8 mouse cellular contexts compared by ENCODE assay signal in genomic region chr5:143253881-143254486, GRCm38 (mm10). TPM values are rescaled to one million over a fixed set of nuclear protein-coding genes. Genes with fewer than 3 reads are reported as not detected.
DNase-seq lines count a peak whose midpoint lies in the region; ATAC-seq and TF ChIP-seq lines count a peak whose summit lies in the region.

No protein-coding gene starts in this region.

- no peak for TF ChIP-seq CTCF in gastrocnemius, adult 2 months (IDR thresholded peaks at IDR 0.05)
- TF ChIP-seq CTCF in spleen, adult 2 months (IDR thresholded peaks at IDR 0.05; ENCODE audit: extremely low read depth, insufficient read depth, insufficient read length, insufficient replicate concordance), result no peak

- peaks cover 6% of the 10 kb centered on the region; the same call in 1 of the 2 replicates for H3K36me3 ChIP-seq in spleen, adult 2 months (ENCODE audit: control insufficient read depth, insufficient read depth, low read length)
- peaks cover 11% of the 10 kb centered on the region for H3K36me3 ChIP-seq in intestine, embryonic 16.5 days (ENCODE audit: control insufficient read depth, insufficient read depth, low read length)
- peaks cover 4% of the 10 kb centered on the region for H3K36me3 ChIP-seq in neural tube, embryonic 11.5 days (ENCODE audit: control insufficient read depth, insufficient read depth, low read length)

- H3K9ac ChIP-seq in intestine, embryonic 16.5 days (ENCODE audit: low read depth, low read length), result no peak overlapping the region
- peak overlapping the region; percentile 26 for H3K9ac ChIP-seq in neural tube, embryonic 11.5 days (ENCODE audit: low read length)

- DNase-seq in gastrocnemius, adult 2 months, result no peak
- DNase-seq in gastrocnemius, postnatal 4 days (ENCODE audit: low spot score in 2 of 2), result no peak
- no peak for DNase-seq in spleen, adult 2 months (ENCODE audit: low read depth in 1 of 2, low spot score in 2 of 2)
- no peak for DNase-seq in spleen, adult 18-20 months
- peak; percentile 65 for DNase-seq in neural tube, embryonic 11.5 days (ENCODE audit: low spot score)
- DNase-seq in frontal cortex, adult 2 months (ENCODE audit: extremely low spot score in 1 of 2, low spot score in 1 of 2), result no peak
- DNase-seq in gastrocnemius, adult 18-20 months (ENCODE audit: low spot score), result no peak

- intact Hi-C loops in gastrocnemius, adult 2 months (cut with DNase I), result no loop called here

- peaks cover 17% of the 10 kb centered on the region for H3K27me3 ChIP-seq in spleen, adult 2 months (ENCODE audit: control insufficient read depth, insufficient read depth, low read length)
- H3K27me3 ChIP-seq in intestine, embryonic 16.5 days (replicated peaks; ENCODE audit: control insufficient read depth, insufficient read depth, low read length), result peaks cover 50% of the 10 kb centered on the region
- peaks cover 62% of the 10 kb centered on the region for H3K27me3 ChIP-seq in neural tube, embryonic 11.5 days (ENCODE audit: control insufficient read depth, insufficient read depth, low read length)

- no peak overlapping the region for H3K27ac ChIP-seq in gastrocnemius, adult 2 months
- no peak overlapping the region for H3K27ac ChIP-seq in spleen, adult 2 months (ENCODE audit: insufficient read depth, low read length)
- H3K27ac ChIP-seq in intestine, embryonic 16.5 days (ENCODE audit: low read length), result no peak overlapping the region
- H3K27ac ChIP-seq in neural tube, embryonic 11.5 days (ENCODE audit: low read depth, low read length), result no peak overlapping the region

- H3K9me3 ChIP-seq in intestine, embryonic 16.5 days (ENCODE audit: control insufficient read depth, low read length), result peaks cover 4% of the 10 kb centered on the region
- H3K9me3 ChIP-seq in neural tube, embryonic 11.5 days (ENCODE audit: control insufficient read depth, low read length), result no peaks in the 10 kb centered on the region

- TF ChIP-seq POLR2A in spleen, adult 2 months (IDR thresholded peaks at IDR 0.05; ENCODE audit: low read depth, low read length), result no peak

- peaks cover 16% of the 10 kb centered on the region; the same call in 1 of the 2 replicates for H3K4me1 ChIP-seq in spleen, adult 2 months (ENCODE audit: control insufficient read depth, insufficient read depth, insufficient read length)
- H3K4me1 ChIP-seq in intestine, embryonic 16.5 days (ENCODE audit: control insufficient read depth, insufficient read depth, low read length), result peaks cover 14% of the 10 kb centered on the region
- H3K4me1 ChIP-seq in neural tube, embryonic 11.5 days (ENCODE audit: control insufficient read depth, insufficient read depth, low read length), result peaks cover 11% of the 10 kb centered on the region; the same call in 1 of the 2 replicates

- peak; percentile 19; the same call in 1 of the 2 replicates for ATAC-seq in intestine, embryonic 16.5 days
- no peak for ATAC-seq in neural tube, embryonic 11.5 days (ENCODE audit: insufficient read depth, low FRiP score, low TSS enrichment)

- WGBS in spleen, adult 2 months, result 18% methylated on average over 71 of the region's 81 CpGs
- 11% methylated on average over 81 of the region's 81 CpGs for WGBS in intestine, embryonic 16.5 days
- 2% methylated on average over 64 of the region's 81 CpGs for WGBS in neural tube, embryonic 11.5 days

- peak overlapping the region; percentile 65 for H3K4me2 ChIP-seq in intestine, embryonic 16.5 days (ENCODE audit: low read depth, low read length)
- H3K4me2 ChIP-seq in neural tube, embryonic 11.5 days (ENCODE audit: low read depth), result peak overlapping the region; percentile 50

- H3K4me3 ChIP-seq in gastrocnemius, adult 2 months, result peak overlapping the region; percentile 57
- peak overlapping the region; percentile 1; the same call in 1 of the 2 replicates for H3K4me3 ChIP-seq in spleen, adult 2 months (ENCODE audit: extremely low read depth, insufficient read depth, insufficient read length)
- H3K4me3 ChIP-seq in intestine, embryonic 16.5 days (ENCODE audit: low read length), result peak overlapping the region; percentile 40
- peak overlapping the region; percentile 36 for H3K4me3 ChIP-seq in neural tube, embryonic 11.5 days (ENCODE audit: low read depth, low read length)

RNA-seq across cellular contexts. Expression of gene Zfp316, which starts 15.8 kb away (rescaled TPM):
- total RNA-seq in gastrocnemius, adult 2 months (2021), result 1 to 10 TPM; 3.2 to 3.6 TPM
- total RNA-seq in gastrocnemius, postnatal 4 days (2021), result 1 to 10 TPM; 6.7 to 6.8 TPM
- polyA plus RNA-seq in spleen, adult 2 months (2012; rRNA removed), result 4.2 and 7.8 TPM in 2 replicates
- 0.43 and 0.56 TPM in 2 replicates for polyA plus RNA-seq in intestine, embryonic 16.5 days (2015; fragmentation: Nextera tagmentation; extraction: Ambion mirVana)
- 4.1 and 4.8 TPM in 2 replicates for polyA plus RNA-seq in neural tube, embryonic 11.5 days (2014; fragmentation: Nextera tagmentation; extraction: Ambion mirVana)
- polyA plus RNA-seq in frontal cortex, adult 2 months (2012; rRNA removed), result 14.9 and 15.7 TPM in 2 replicates
- total RNA-seq in gastrocnemius, adult 18-20 months (2021), result 1 to 10 TPM; 3.0 to 4.6 TPM

RNA-seq across cellular contexts. Expression of gene Zfp12, which starts 19.0 kb away (rescaled TPM):
- total RNA-seq in gastrocnemius, adult 2 months (2021), result 1 to 10 TPM; 7.1 to 8.0 TPM
- 10 to 100 TPM; 14.0 to 15.9 TPM for total RNA-seq in gastrocnemius, postnatal 4 days (2021)
- 9.0 and 10.0 TPM in 2 replicates for polyA plus RNA-seq in spleen, adult 2 months (2012; rRNA removed)
- 7.4 and 8.0 TPM in 2 replicates for polyA plus RNA-seq in intestine, embryonic 16.5 days (2015; fragmentation: Nextera tagmentation; extraction: Ambion mirVana)
- polyA plus RNA-seq in neural tube, embryonic 11.5 days (2014; fragmentation: Nextera tagmentation; extraction: Ambion mirVana), result 25.5 and 27.6 TPM in 2 replicates
- polyA plus RNA-seq in frontal cortex, adult 2 months (2012; rRNA removed), result 20.2 and 22.5 TPM in 2 replicates
- 1 to 10 TPM; 6.7 to 7.7 TPM for total RNA-seq in gastrocnemius, adult 18-20 months (2021)

RNA-seq across cellular contexts. Expression of gene Spdye4a, which starts 27.3 kb away (rescaled TPM):
- total RNA-seq in gastrocnemius, adult 2 months (2021), result not detected
- total RNA-seq in gastrocnemius, postnatal 4 days (2021), result not detected
- not detected in 2 replicates for polyA plus RNA-seq in spleen, adult 2 months (2012; rRNA removed)
- not detected in 2 replicates for polyA plus RNA-seq in intestine, embryonic 16.5 days (2015; fragmentation: Nextera tagmentation; extraction: Ambion mirVana)
- polyA plus RNA-seq in neural tube, embryonic 11.5 days (2014; fragmentation: Nextera tagmentation; extraction: Ambion mirVana), result not detected in 2 replicates
- not detected in 2 replicates for polyA plus RNA-seq in frontal cortex, adult 2 months (2012; rRNA removed)
- not detected for total RNA-seq in gastrocnemius, adult 18-20 months (2021)

RNA-seq across cellular contexts. Expression of gene Zfp853, which starts 39.4 kb away (rescaled TPM):
- under 1 TPM in 1 of 2 experiments, not detected in 1; 0.08 TPM for total RNA-seq in gastrocnemius, adult 2 months (2021)
- total RNA-seq in gastrocnemius, postnatal 4 days (2021), result under 1 TPM; 0.69 to 0.70 TPM
- polyA plus RNA-seq in spleen, adult 2 months (2012; rRNA removed), result 0.91 and 1.1 TPM in 2 replicates
- polyA plus RNA-seq in intestine, embryonic 16.5 days (2015; fragmentation: Nextera tagmentation; extraction: Ambion mirVana), result not detected in 2 replicates
- not detected in 2 replicates for polyA plus RNA-seq in neural tube, embryonic 11.5 days (2014; fragmentation: Nextera tagmentation; extraction: Ambion mirVana)
- 8.8 TPM in 2 replicates for polyA plus RNA-seq in frontal cortex, adult 2 months (2012; rRNA removed)
- total RNA-seq in gastrocnemius, adult 18-20 months (2021), result not detected

Comparison
In these comparisons a context has a peak if more than half of its experiments do, and no peak if none do; other contexts are left out.
1. H3K4me3 ChIP-seq: peak in every context shown above with its lines; median percentile 57 in gastrocnemius, adult 2 months; 40 in intestine, embryonic 16.5 days; 36 in neural tube, embryonic 11.5 days; 1 in spleen, adult 2 months.